ENCODE assay signal across 22 mouse cellular contexts in genomic region chr6:54763669-54764068, GRCm38 (mm10). TPM values are rescaled to one million over a fixed set of nuclear protein-coding genes. Genes with fewer than 3 reads are reported as not detected.
A peak's percentile ranks its signal among the peaks of the same experiment; 100 is the strongest.
DNase-seq lines count a peak whose midpoint lies in the region; ATAC-seq and TF ChIP-seq lines count a peak whose summit lies in the region.
"Had no signal": no experiment of that assay in that cellular context is flagged by ENCODE, and none has a peak within 500 bp of the region (broad histone marks: within the 10 kb centered on the region; RNA-seq: fewer than 3 reads in every experiment).

No protein-coding gene starts in this region.

- no peak overlapping the region for H3K9ac ChIP-seq in intestine, embryonic 16.5 days (ENCODE audit: low read depth, low read length)
- H3K9ac ChIP-seq: embryonic facial prominence, embryonic 13.5 days; embryonic facial prominence, embryonic 15.5 days; forebrain, embryonic 12.5 days had no signal

- no peak overlapping the region for H3K4me2 ChIP-seq in intestine, embryonic 16.5 days (ENCODE audit: low read depth, low read length)
- H3K4me2 ChIP-seq: embryonic facial prominence, embryonic 13.5 days; embryonic facial prominence, embryonic 15.5 days; forebrain, embryonic 12.5 days had no signal

- peak; percentile 8 for DNase-seq in kidney, adult 2 months
- no peak for DNase-seq in kidney, postnatal 25 days
- DNase-seq in yolk sac, embryonic 10.5 days (ENCODE audit: low spot score) = peak; percentile 38
- DNase-seq in testis, postnatal 10 days (ENCODE audit: low spot score) = no peak
- DNase-seq: adrenal gland, adult 2 months; adrenal gland, postnatal 10 days; adrenal gland, postnatal 25 days; cerebellum, adult 11 months; cerebellum, adult 18-20 months; cerebellum, adult 8-10 months; cerebellum, adult 9-11 months; cerebellum, postnatal 14 days; cerebellum, postnatal 36 days; embryo, embryonic 11 days had no signal

- H3K4me3 ChIP-seq in kidney, adult 2 months (ENCODE audit: insufficient read depth, low read depth, low read length) = no peak overlapping the region
- no peak overlapping the region for H3K4me3 ChIP-seq in intestine, embryonic 16.5 days (ENCODE audit: low read length)
- H3K4me3 ChIP-seq: embryonic facial prominence, embryonic 13.5 days; embryonic facial prominence, embryonic 15.5 days; erythroblast, embryonic 14.5 days; forebrain, embryonic 10.5 days; forebrain, embryonic 12.5 days had no signal

- no peak overlapping the region for H3K27ac ChIP-seq in kidney, adult 2 months (ENCODE audit: insufficient read depth, low read depth, low read length)
- peak overlapping the region; percentile 24; the same call in 1 of the 2 replicates for H3K27ac ChIP-seq in intestine, embryonic 16.5 days (ENCODE audit: low read length)
- H3K27ac ChIP-seq: embryonic facial prominence, embryonic 13.5 days; embryonic facial prominence, embryonic 15.5 days; forebrain, embryonic 10.5 days; forebrain, embryonic 12.5 days had no signal

- 45% methylated on average over 4 of the region's 4 CpGs for WGBS in kidney, adult 2 months
- WGBS in intestine, embryonic 16.5 days = 60% methylated on average over 4 of the region's 4 CpGs

- no peaks in the 10 kb centered on the region for H3K27me3 ChIP-seq in kidney, adult 2 months (replicated peaks; ENCODE audit: control insufficient read depth, insufficient read depth, low read length)
- no peaks in the 10 kb centered on the region for H3K27me3 ChIP-seq in intestine, embryonic 16.5 days (replicated peaks; ENCODE audit: control insufficient read depth, insufficient read depth, low read length)
- H3K27me3 ChIP-seq: embryonic facial prominence, embryonic 15.5 days had no signal

- no peaks in the 10 kb centered on the region for H3K9me3 ChIP-seq in intestine, embryonic 16.5 days (ENCODE audit: control insufficient read depth, low read length)
- H3K9me3 ChIP-seq: embryonic facial prominence, embryonic 13.5 days; embryonic facial prominence, embryonic 15.5 days; forebrain, embryonic 10.5 days; forebrain, embryonic 12.5 days had no signal

- peaks cover 11% of the 10 kb centered on the region; the same call in 1 of the 2 replicates for H3K4me1 ChIP-seq in kidney, adult 2 months (ENCODE audit: control insufficient read depth, insufficient read depth, low read length)
- H3K4me1 ChIP-seq in intestine, embryonic 16.5 days (ENCODE audit: control insufficient read depth, insufficient read depth, low read length) = peaks cover 8% of the 10 kb centered on the region

- TF ChIP-seq POLR2A in kidney, adult 2 months (IDR thresholded peaks at IDR 0.05; ENCODE audit: low read depth, low read length) = no peak

- peak; percentile 65 for ATAC-seq in intestine, embryonic 16.5 days
- ATAC-seq in megakaryocyte, adult 5-6 weeks (ENCODE audit: poor library complexity, severe bottlenecking) = no peak
- ATAC-seq: forebrain, embryonic 16.5 days had no signal

- TF ChIP-seq CTCF in kidney, adult 2 months (conservative IDR thresholded peaks at IDR 0.05; ENCODE audit: insufficient read depth, insufficient read length, low read depth, low read length) = no peak

- no peaks in the 10 kb centered on the region for H3K36me3 ChIP-seq in kidney, adult 2 months (ENCODE audit: control insufficient read depth, insufficient read depth, low read length)
- H3K36me3 ChIP-seq in intestine, embryonic 16.5 days (ENCODE audit: control insufficient read depth, insufficient read depth, low read length) = no peaks in the 10 kb centered on the region
- H3K36me3 ChIP-seq: embryonic facial prominence, embryonic 13.5 days; embryonic facial prominence, embryonic 15.5 days; forebrain, embryonic 10.5 days; forebrain, embryonic 12.5 days had no signal

RNA-seq across cellular contexts. Expression of gene Znrf2, which starts 53.0 kb away (rescaled TPM):
- polyA plus RNA-seq in kidney, adult 2 months (2012; rRNA removed) = 17.0 and 18.1 TPM in 2 replicates
- 5.0 and 5.5 TPM in 2 replicates for polyA plus RNA-seq in intestine, embryonic 16.5 days (2015; fragmentation: Nextera tagmentation; extraction: Ambion mirVana)
- 78.0 and 83.0 TPM in 2 replicates for total RNA-seq in megakaryocyte, adult 5-6 weeks (2015)
- 76.2 and 77.6 TPM in 2 replicates for total RNA-seq in megakaryocyte, adult 5-6 weeks (2017)

Comparison
In these comparisons a context has a peak if more than half of its experiments do, and no peak if none do; other contexts are left out.
1. DNase-seq: peak in kidney, adult 2 months (single experiment) and yolk sac, embryonic 10.5 days (single experiment); none in kidney, postnatal 25 days (0 of 2) and testis, postnatal 10 days (single experiment).